Mouse (Mus musculus): ENCODE measurements around the gene 1700016K19Rik.

1700016K19Rik gene

DNA sequence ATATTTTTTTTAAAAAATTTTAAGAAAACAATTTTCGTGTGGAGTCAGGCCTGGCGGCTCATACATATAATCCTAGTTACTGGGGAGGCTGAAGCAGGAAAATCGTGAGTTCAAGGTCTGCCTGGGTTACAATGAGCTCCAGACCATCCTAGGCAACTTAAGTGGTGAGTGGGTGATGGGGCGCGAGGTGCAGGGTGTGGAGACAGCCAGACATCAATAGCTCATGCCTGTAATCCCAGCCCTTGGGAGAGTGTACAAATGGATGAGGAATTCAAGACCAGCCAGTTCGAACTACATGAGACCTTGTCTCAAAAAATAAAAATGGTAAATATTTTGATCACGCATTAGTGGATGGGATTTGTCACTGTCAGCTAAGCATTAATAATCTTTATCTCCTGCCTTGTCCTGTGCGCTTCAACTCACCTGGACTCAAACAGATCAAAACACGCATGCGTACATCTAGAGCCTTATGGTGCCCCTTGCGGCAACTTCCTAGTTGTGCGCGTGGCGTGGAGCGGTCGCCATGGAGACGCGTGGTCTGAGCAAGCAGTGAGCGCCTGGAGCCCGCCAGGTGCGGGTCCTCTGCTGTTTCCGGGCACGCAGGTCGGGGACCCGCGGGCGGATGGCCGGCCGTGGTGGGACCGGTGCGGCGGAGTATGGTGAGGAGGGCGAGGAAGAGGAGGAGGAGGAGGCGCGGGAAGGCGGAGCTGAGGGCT, at the start of gene 1700016K19Rik:
1700016K19Rik (plus strand) TSS at position 473 of the 716 bp plus-strand sequence.
- DNase-seq (ENCODE audit: low spot score in 2 of 2) = peak; percentile 90 to 92

- DNase-seq (ENCODE audit: low spot score in 2 of 2) = no peak
Observed at GRCm38 (mm10) chr11:75950459-75950858, 49.3 kb upstream of the 1700016K19Rik start.

DNA sequence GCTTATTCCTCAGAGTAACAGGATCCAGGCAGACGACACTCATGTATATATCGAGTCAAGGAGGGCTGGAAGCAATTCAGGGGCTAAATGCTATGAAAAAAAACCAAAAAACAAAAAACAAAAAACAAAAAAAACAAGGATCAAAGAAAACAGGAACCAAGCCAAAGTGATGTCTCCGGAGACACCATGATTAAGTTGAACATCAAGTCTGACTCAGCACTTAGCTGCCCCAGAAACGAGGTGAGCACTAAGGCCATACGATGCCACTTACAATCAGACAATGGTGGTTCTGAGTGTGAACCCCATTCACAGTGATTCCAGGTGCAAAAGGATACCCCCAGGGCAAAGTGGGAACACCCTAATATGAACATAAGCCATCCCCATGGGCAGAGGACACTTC, 47.8 kb upstream of the 1700016K19Rik start:
- DNase-seq (ENCODE audit: low spot score in 2 of 2) = no peak

DNA sequence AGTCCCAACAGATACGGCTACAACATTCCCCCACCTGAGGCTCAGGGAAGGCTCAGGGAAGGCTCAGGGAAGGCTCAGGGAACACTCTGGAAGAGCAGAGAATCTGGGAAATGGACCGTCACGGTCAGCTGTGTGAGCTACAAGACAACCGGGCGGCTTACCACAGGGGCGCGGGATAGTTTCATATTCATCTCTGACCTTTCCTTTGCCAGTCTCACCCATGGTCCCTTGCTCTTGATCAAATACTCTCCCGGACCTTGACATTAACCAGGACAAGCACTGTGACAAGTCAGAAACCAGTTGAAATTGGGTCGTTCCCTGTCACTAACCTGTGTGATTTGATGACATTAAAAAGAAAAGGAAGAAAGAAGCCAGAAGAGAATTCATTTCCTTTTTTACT, 44.8 kb upstream of the 1700016K19Rik start:
- DNase-seq (ENCODE audit: low spot score in 2 of 2) = no peak

GRCm38 (mm10) chr11:75956651-75957050, 43.1 kb upstream of the 1700016K19Rik start:
- DNase-seq (ENCODE audit: low spot score in 2 of 2) = no peak

DNA sequence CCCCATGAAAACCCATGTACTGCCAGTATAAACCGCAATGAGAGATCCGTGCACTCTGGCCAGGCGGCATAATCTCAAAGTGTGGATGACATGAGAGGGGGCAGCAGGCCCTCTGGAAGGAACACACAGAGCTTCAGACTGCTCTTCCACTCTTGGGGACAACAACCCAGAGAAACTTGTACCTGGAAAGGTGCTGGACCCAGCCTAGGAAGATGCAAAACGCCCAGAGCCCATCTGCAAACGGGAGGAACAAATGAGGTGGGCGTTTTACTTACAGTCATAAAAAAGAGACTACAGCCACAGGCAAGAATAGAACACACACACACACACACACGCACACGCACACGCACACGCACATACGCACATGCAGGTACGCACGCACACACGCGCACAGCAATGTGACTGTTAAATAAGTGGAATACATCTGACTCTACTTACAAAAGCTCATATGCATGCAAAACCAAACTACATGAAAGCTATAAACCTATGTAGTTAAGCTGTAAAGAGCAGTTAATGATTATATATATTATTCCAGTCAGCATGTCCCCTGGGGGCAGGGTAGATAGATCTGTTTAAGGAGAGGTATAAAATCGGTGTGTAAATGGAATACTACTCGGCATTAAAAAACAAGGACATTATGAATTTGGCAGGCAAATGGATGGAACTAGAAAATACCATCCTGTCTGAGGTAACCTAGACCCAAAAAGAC, 42.4 kb upstream of the 1700016K19Rik start:
- no peak for DNase-seq (ENCODE audit: low spot score in 2 of 2)

DNA sequence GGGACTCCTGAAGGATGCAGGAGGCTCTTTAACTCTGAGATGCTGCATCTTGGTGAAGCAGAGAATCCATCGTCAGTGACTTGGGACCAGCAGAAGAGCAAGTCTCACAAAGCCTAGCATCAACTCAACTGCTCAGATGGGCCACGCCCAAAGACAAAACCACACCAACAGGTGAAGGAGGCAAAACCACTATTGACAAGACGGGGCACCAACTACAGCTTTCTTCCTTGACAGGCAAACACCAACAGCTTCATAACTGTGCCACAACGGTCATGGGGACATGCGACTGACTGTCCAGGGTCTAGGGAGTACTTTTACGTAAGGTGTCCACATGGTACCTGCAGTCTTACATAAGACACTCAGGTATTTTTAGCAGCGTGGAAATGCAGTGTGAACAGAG, 37.9 kb upstream of the 1700016K19Rik start:
- no peak for DNase-seq (ENCODE audit: low spot score in 2 of 2)

DNA sequence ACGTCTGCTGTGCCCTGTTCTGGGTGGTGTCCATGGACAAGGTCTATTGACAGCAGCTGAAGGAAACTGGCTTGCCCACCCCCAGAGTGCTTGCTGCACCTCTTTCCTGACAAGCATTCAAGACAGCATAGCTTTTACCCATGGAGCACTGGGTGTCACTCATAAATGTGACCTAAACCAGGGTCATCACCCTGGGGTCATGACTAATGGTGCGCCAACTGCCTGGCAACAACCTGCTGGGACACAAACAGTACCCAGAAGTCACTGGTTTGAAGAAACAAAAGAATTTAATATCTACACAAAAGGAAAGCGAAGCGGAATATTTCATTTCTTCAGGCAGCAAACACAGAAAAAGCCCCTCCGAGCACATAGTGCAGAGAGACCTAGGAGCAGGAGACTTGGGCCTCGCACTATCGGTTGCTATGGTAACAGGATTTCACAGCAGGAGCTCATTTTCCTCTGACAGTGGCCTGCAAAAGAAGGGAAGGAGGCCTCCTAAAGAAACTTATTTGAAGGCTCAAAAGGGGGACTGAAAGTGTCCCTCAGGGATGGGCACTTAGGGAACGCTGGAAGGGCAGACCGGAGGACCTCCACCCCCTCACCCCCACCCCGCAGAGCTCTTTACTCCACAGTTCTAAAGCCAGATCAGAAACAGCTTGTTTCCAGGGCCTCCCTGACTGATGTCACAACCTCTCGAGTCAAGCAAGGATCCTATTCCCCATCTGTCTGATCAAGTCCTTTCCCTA, 35.8 kb upstream of the 1700016K19Rik start:
- peak; percentile 54 to 71 for DNase-seq (ENCODE audit: low spot score in 2 of 2)

- DNase-seq (ENCODE audit: low spot score in 2 of 2) = no peak
Observed at GRCm38 (mm10) chr11:75964476-75964730, 35.3 kb upstream of the 1700016K19Rik start.

DNA sequence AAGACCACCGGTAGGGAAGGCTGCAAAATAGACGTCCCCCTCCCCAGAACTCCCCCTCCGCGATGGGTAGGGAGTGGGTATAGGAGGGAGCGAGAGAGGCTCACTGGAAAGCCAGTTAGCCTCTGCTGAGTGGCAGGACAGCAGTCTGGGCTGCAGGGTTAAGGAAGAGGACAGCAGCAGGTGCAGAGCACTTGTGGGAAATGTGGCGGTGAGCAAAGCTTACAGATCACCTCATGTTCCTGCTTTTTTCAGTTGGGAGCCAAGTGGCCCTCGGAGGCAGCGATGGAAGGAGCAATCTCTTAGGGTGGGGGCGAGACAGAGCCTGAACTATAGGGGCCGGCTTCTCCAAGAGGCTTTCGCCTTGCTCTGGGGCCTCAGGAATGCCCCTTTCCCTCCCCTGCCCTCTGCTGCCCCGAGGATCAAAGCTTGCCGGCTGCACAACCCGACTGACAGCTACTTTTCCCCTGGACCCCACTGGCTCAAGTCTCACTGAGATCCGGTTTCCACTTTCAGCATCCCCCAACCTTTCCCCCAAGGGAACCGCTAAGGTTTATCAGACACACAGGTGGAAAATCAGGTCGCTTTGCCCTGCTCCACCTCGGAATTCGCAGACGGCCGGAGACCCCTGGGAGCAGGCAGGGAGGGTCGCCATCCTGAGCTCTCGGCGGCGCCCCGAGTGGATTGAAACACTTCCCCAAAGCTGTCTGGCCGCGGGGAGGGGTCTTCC, 33.9 kb upstream of the 1700016K19Rik start:
- no peak for DNase-seq (ENCODE audit: low spot score in 2 of 2)

- peak; percentile 65 to 66 for DNase-seq (ENCODE audit: low spot score in 2 of 2)
Observed at GRCm38 (mm10) chr11:75966401-75967372, 33.0 kb upstream of the 1700016K19Rik start.

GRCm38 (mm10) chr11:75968761-75969160, 31.0 kb upstream of the 1700016K19Rik start:
- DNase-seq (ENCODE audit: low spot score in 2 of 2) = no peak

GRCm38 (mm10) chr11:75970629-75971028, 29.1 kb upstream of the 1700016K19Rik start:
- DNase-seq (ENCODE audit: low spot score in 2 of 2) = no peak

- DNase-seq (ENCODE audit: low spot score in 2 of 2) = no peak
Observed at GRCm38 (mm10) chr11:75972188-75972587, 27.5 kb upstream of the 1700016K19Rik start.

DNA sequence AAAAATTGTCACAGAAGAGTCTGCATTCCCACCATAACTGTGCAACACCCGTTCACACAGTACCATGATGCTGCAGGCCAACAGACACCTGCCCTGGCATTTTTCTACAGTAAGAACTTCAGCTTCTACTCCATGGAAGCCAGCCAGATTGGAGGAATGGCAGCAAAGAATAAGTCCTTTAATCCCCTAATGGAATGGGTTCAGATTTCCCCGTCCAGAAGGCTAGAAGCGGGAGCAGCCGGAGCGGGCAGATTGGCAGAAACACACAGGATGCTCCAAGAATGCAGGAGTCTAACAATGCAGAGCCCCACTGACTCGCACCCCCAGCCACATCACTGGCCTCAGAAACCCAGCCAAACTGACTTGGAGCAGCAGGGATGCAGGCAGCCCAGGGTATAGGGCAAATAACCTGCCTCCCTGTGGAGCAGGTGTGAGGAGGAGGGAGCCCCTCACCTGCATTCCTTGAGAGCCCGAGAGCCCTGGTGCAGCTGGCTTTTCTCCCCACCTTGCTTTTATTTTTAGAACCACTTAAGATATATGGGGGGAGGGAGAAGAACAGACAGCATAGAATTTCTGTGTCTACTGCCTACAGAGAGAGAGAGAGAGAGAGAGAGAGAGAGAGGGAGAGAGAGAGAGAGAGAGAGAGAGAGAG, 26.7 kb upstream of the 1700016K19Rik start:
- DNase-seq (ENCODE audit: low spot score in 2 of 2) = peak; percentile 26 to 30

DNA sequence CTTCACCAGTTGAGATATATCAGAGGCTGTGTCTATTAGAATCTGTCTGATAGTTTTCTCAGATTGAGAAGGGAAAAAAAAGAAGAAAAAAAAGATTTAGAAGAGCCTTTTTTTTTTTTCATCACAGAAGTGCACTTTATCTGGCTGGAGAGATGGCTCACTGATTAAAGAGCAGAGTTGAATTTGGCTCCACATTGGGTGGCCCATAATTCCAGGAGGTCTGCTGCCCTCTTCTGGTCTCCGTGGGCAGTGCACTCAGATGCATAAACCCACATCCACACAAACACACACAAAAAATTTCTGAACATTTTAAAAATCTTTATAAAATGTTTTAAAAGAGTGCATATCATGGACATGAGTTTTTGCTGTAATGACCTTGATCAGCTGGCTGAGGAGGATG, 25.7 kb upstream of the 1700016K19Rik start:
- DNase-seq (ENCODE audit: low spot score in 2 of 2) = no peak

DNA sequence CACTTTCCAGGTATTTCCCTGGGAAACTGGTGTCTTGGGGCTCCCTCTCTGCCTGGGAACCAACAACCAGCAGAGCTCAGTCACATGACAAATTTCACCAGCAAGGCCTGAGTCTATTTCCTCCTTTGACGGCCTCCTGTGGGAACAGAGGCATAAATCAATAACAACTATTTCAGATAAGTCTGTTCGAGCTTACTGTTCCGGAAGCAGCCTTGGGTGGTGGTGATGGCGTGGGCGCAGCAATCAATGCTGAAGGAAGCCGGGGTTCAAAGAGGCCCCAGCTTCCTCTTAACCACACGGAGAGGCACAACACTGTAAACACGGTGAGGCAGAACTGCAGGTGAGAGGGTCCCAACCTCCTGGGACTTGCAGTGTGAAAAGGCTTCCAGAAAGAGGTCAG, 23.0 kb upstream of the 1700016K19Rik start:
- no peak for DNase-seq (ENCODE audit: low spot score in 2 of 2)

- DNase-seq (ENCODE audit: low spot score in 2 of 2) = no peak
Observed at GRCm38 (mm10) chr11:75978051-75978450, 21.7 kb upstream of the 1700016K19Rik start.

- DNase-seq (ENCODE audit: low spot score in 2 of 2) = no peak
Observed at GRCm38 (mm10) chr11:75980413-75980812, 19.3 kb upstream of the 1700016K19Rik start.

- DNase-seq (ENCODE audit: low spot score in 2 of 2) = no peak
Observed at GRCm38 (mm10) chr11:75983194-75983593, 16.5 kb upstream of the 1700016K19Rik start.
